ENCODE assay signal across 27 mouse cellular contexts in the genomic region with DNA sequence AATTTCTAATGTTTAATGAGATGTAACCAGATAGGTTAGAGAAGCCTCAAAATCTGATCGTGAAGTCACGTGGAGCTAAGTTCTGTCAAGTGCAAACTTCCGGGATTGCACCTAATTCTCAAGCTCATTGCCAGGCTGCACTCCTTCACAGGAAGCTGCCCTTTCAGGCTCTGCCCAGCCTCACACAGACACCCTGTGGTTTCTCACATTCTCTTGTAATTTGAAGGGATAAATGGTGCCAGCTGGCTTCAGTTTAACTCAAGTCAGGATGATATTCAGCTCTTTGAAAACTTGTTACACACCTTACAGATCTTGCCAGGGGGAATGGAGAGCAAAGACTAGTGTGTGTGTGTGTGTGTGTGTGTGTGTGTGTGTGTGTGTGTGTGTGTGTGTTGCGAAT.
DNase-seq lines count a peak whose midpoint lies in the region; ATAC-seq and TF ChIP-seq lines count a peak whose summit lies in the region.
"Had no signal": no experiment of that assay in that cellular context is flagged by ENCODE, and none has a peak within 500 bp of the region (broad histone marks: within the 10 kb centered on the region; RNA-seq: fewer than 3 reads in every experiment).

No protein-coding gene starts in this region.

- no peaks in the 10 kb centered on the region for H3K9me3 ChIP-seq in forebrain, postnatal 0 days (ENCODE audit: low read length)
- H3K9me3 ChIP-seq in forebrain, embryonic 15.5 days: no peaks in the 10 kb centered on the region
- no peaks in the 10 kb centered on the region for H3K9me3 ChIP-seq in embryonic facial prominence, embryonic 10.5 days
- no peaks in the 10 kb centered on the region for H3K9me3 ChIP-seq in midbrain, embryonic 15.5 days
- H3K9me3 ChIP-seq: limb, embryonic 15.5 days; liver, embryonic 13.5 days; stomach, embryonic 15.5 days had no signal

- no peaks in the 10 kb centered on the region for H3K4me1 ChIP-seq in forebrain, postnatal 0 days (ENCODE audit: insufficient read depth)
- no peaks in the 10 kb centered on the region for H3K4me1 ChIP-seq in forebrain, embryonic 15.5 days
- no peaks in the 10 kb centered on the region for H3K4me1 ChIP-seq in embryonic facial prominence, embryonic 10.5 days
- H3K4me1 ChIP-seq in midbrain, embryonic 15.5 days: no peaks in the 10 kb centered on the region
- H3K4me1 ChIP-seq: limb, embryonic 15.5 days; liver, embryonic 13.5 days; stomach, embryonic 15.5 days had no signal

- ATAC-seq in forebrain, postnatal 0 days: 0 out of 2 replicates have a peak, but pooled peaks have one; percentile 29
- ATAC-seq in forebrain, embryonic 15.5 days (replicated peaks): no peak
- ATAC-seq in midbrain, embryonic 15.5 days (replicated peaks): no peak
- ATAC-seq: forebrain, embryonic 16.5 days; intestine, embryonic 16.5 days; midbrain, embryonic 16.5 days had no signal

- WGBS in forebrain, postnatal 0 days: 49% methylated on average over 4 of the region's 4 CpGs
- 44% methylated on average over 4 of the region's 4 CpGs for WGBS in forebrain, embryonic 15.5 days
- 44% methylated on average over 4 of the region's 4 CpGs for WGBS in embryonic facial prominence, embryonic 10.5 days
- 63% methylated on average over 4 of the region's 4 CpGs for WGBS in midbrain, embryonic 15.5 days

- no peak overlapping the region for H3K27ac ChIP-seq in forebrain, postnatal 0 days (ENCODE audit: low read depth, low read length)
- no peak overlapping the region for H3K27ac ChIP-seq in forebrain, embryonic 15.5 days (replicated peaks)
- no peak overlapping the region for H3K27ac ChIP-seq in embryonic facial prominence, embryonic 10.5 days (replicated peaks)
- no peak overlapping the region for H3K27ac ChIP-seq in midbrain, embryonic 15.5 days
- H3K27ac ChIP-seq: kidney, postnatal 0 days; limb, embryonic 15.5 days; liver, embryonic 13.5 days; macrophage; stomach, embryonic 15.5 days had no signal

- no peak overlapping the region for H3K9ac ChIP-seq in forebrain, postnatal 0 days
- no peak overlapping the region for H3K9ac ChIP-seq in forebrain, embryonic 15.5 days (replicated peaks)
- no peak overlapping the region for H3K9ac ChIP-seq in midbrain, embryonic 15.5 days
- H3K9ac ChIP-seq: limb, embryonic 15.5 days; liver, embryonic 13.5 days; stomach, embryonic 15.5 days had no signal

- no peak for DNase-seq in forebrain, postnatal 0 days
- peak; percentile 23 for DNase-seq in Muller cell, postnatal 12 days (ENCODE audit: inconsistent ontology term)
- DNase-seq in embryonic facial prominence, embryonic 10.5 days (ENCODE audit: low spot score): peak; percentile 10
- DNase-seq in left cerebral cortex, adult 11 months (ENCODE audit: low spot score): no peak
- no peak for DNase-seq in gastrocnemius, postnatal 25 days
- DNase-seq: adrenal gland, postnatal 25 days; cerebellum, adult 2 months; cerebellum, postnatal 14 days; gastrocnemius, postnatal 36 days; heart, adult 18-20 months; kidney, adult 8-10 months; kidney, postnatal 4 days; layer of hippocampus, postnatal 36 days; liver, embryonic 13.5 days; lung, adult 2 months; lung, postnatal 10 days; right cerebral cortex, postnatal 25 days had no signal

- no peak overlapping the region for H3ac ChIP-seq in C2C12 (ENCODE audit: control insufficient read depth, insufficient read length, low read depth)

- no peaks in the 10 kb centered on the region for H3K79me2 ChIP-seq in C2C12 (ENCODE audit: control insufficient read depth, insufficient read depth)

- H3K4me3 ChIP-seq in forebrain, postnatal 0 days (ENCODE audit: low read depth, low read length): no peak overlapping the region
- H3K4me3 ChIP-seq in forebrain, embryonic 15.5 days: no peak overlapping the region
- H3K4me3 ChIP-seq in C2C12 (ENCODE audit: insufficient read depth, poor library complexity, severe bottlenecking): no peak overlapping the region
- no peak overlapping the region for H3K4me3 ChIP-seq in embryonic facial prominence, embryonic 10.5 days
- H3K4me3 ChIP-seq in midbrain, embryonic 15.5 days: no peak overlapping the region
- H3K4me3 ChIP-seq: limb, embryonic 15.5 days; liver, embryonic 13.5 days; stomach, embryonic 15.5 days had no signal

- TF ChIP-seq CTCF in forebrain, postnatal 0 days (IDR thresholded peaks at IDR 0.05; ENCODE audit: low read depth): no peak
- TF ChIP-seq CTCF in C2C12 (IDR thresholded peaks at IDR 0.05; ENCODE audit: control insufficient read depth, insufficient read depth, insufficient read length): no peak

- no peaks in the 10 kb centered on the region for H3K79me3 ChIP-seq in C2C12 (ENCODE audit: low read depth)

- H3K27me3 ChIP-seq in forebrain, postnatal 0 days (ENCODE audit: insufficient read depth, low read length): no peaks in the 10 kb centered on the region
- H3K27me3 ChIP-seq in forebrain, embryonic 15.5 days: no peaks in the 10 kb centered on the region
- no peaks in the 10 kb centered on the region for H3K27me3 ChIP-seq in C2C12 (ENCODE audit: control insufficient read depth, insufficient read depth, insufficient read length)
- no peaks in the 10 kb centered on the region for H3K27me3 ChIP-seq in embryonic facial prominence, embryonic 10.5 days (replicated peaks; ENCODE audit: low read depth, poor library complexity, severe bottlenecking)
- H3K27me3 ChIP-seq in midbrain, embryonic 15.5 days (replicated peaks): no peaks in the 10 kb centered on the region
- H3K27me3 ChIP-seq: limb, embryonic 15.5 days; liver, embryonic 13.5 days; stomach, embryonic 15.5 days had no signal

- H3K36me3 ChIP-seq in forebrain, postnatal 0 days (ENCODE audit: insufficient read depth): no peaks in the 10 kb centered on the region
- H3K36me3 ChIP-seq in forebrain, embryonic 15.5 days: no peaks in the 10 kb centered on the region
- no peaks in the 10 kb centered on the region for H3K36me3 ChIP-seq in C2C12 (ENCODE audit: control insufficient read depth, insufficient read depth)
- H3K36me3 ChIP-seq in embryonic facial prominence, embryonic 10.5 days (replicated peaks): no peaks in the 10 kb centered on the region
- no peaks in the 10 kb centered on the region for H3K36me3 ChIP-seq in midbrain, embryonic 15.5 days (replicated peaks)
- H3K36me3 ChIP-seq: limb, embryonic 15.5 days; liver, embryonic 13.5 days; stomach, embryonic 15.5 days had no signal

- H3K4me2 ChIP-seq in forebrain, postnatal 0 days (ENCODE audit: low read depth): no peak overlapping the region
- H3K4me2 ChIP-seq in forebrain, embryonic 15.5 days (replicated peaks): no peak overlapping the region
- H3K4me2 ChIP-seq in midbrain, embryonic 15.5 days: no peak overlapping the region
- H3K4me2 ChIP-seq: limb, embryonic 15.5 days; liver, embryonic 13.5 days; stomach, embryonic 15.5 days had no signal

TF ChIP-seq in C2C12, 6 proteins besides CTCF, POLR2A, EP300 and RAD21:
- TF ChIP-seq FOSL1 (IDR thresholded peaks at IDR 0.05; ENCODE audit: insufficient read depth, low read length, poor library complexity, severe bottlenecking) (no peak), USF1 (IDR thresholded peaks at IDR 0.05; ENCODE audit: low read depth) (peak; percentile 24)

Comparison
In these comparisons a context has a peak if more than half of its experiments do, and no peak if none do; other contexts are left out.
1. DNase-seq: peak in Muller cell, postnatal 12 days (single experiment) and embryonic facial prominence, embryonic 10.5 days (single experiment); none in forebrain, postnatal 0 days (single experiment), left cerebral cortex, adult 11 months (single experiment) and gastrocnemius, postnatal 25 days (single experiment).